Mouse (Mus musculus) heart, adult 2 months (tissue): Measurements from ENCODE around the gene Gfod1. TPM values are rescaled to one million over a fixed set of nuclear protein-coding genes. Genes with fewer than 3 reads are reported as not detected.
A peak's percentile ranks its signal among the peaks of the same experiment; 100 is the strongest.

Source experiments
- DNase-seq, 2 experiments: peaks; one replicate each; pipeline ENCODE4 v3.0.0; 2021
- H3K27ac ChIP-seq: fragments of 200-600 bp; 2 replicates; pipeline ENCODE4 v1.8.1; 2022
- H3K27me3 ChIP-seq: fragments of 200-500 bp; 2 replicates; pipeline ENCODE4 v1.6.1; 2012; ENCODE audit warnings: mild to moderate bottlenecking, low read length, inconsistent platforms, mixed read lengths; ENCODE audit not compliant: control insufficient read depth, insufficient read depth
- H3K36me3 ChIP-seq: fragments of 200-500 bp; 2 replicates; pipeline ENCODE4 v1.6.1; 2012; ENCODE audit warnings: low read length, inconsistent platforms; ENCODE audit not compliant: control insufficient read depth, insufficient read depth
- H3K4me1 ChIP-seq: fragments of 200-500 bp; 2 replicates; pipeline ENCODE4 v1.6.1; 2011; ENCODE audit warnings: low read length; ENCODE audit not compliant: control insufficient read depth, insufficient read depth
- H3K4me3 ChIP-seq: fragments of 200-600 bp; 2 replicates; pipeline ENCODE4 v1.8.1; 2022
- H3K79me2 ChIP-seq: fragments of 200-500 bp; replicated peaks from 2 replicates; pipeline ENCODE4 v1.6.1; 2012; ENCODE audit warnings: mild to moderate bottlenecking, inconsistent platforms, low read length, moderate library complexity, mixed read lengths; ENCODE audit not compliant: control insufficient read depth, insufficient read depth
- H3K9ac ChIP-seq: fragments of 200-500 bp; 2 replicates; pipeline ENCODE4 v1.6.1; 2012; ENCODE audit warnings: low read depth, mild to moderate bottlenecking, control low read depth, inconsistent platforms, low read length, mixed read lengths
- CTCF ChIP-seq: fragments of 200-600 bp; IDR thresholded peaks from 2 replicates; pipeline ENCODE4 v1.8.1; 2022; ENCODE audit warnings: antibody characterized with exemption, mild to moderate bottlenecking, moderate library complexity
- EP300 ChIP-seq: fragments of 200-500 bp; IDR thresholded peaks from 2 replicates; pipeline ENCODE4 v1.6.1; 2011; ENCODE audit warnings: low read depth, low read length, control low read depth; ENCODE audit not compliant: insufficient read depth
- POLR2A ChIP-seq: fragments of 200-500 bp; IDR thresholded peaks from 2 replicates; pipeline ENCODE4 v1.6.1; 2011; ENCODE audit warnings: mild to moderate bottlenecking, low read depth, low read length, control low read depth; ENCODE audit not compliant: insufficient read depth
- WGBS: fragments of 180-500 bp; shearing (Covaris S2); methylation state at CpG from one replicate; pipeline ENCODE4 v1.1.7; 2018; 5-methylcytosine and 5-hydroxymethylcytosine counted together
- intact Hi-C: fragments of 180-260 bp; cut with DNase I; formaldehyde crosslinking; loops from one replicate; pipeline ENCODE4 v1.15.1; 2025
- polyA plus RNA-seq: library from polyadenylated mRNA; depleted of rRNA; stranded (reverse); fragments of >200 nt; gene quantifications from 2 replicates; pipeline ENCODE4 v1.2.3, GENCODE M21; 2012
- total RNA-seq, 2 experiments: library from RNA; stranded (reverse); gene quantifications; 2 replicates each; pipeline ENCODE4 v1.2.3; 2021

The Gfod1 gene
- total and polyA plus RNA-seq, 3 experiments: 9.5 to 34.1 (median 33.7) TPM

GRCm38 (mm10) chr13:43183248-43184055 is 120.5 kb downstream of the Gfod1 start:
- intact Hi-C loops: loop anchor here (1.0 to 5.0 kb wide), 5 partner anchors 119 to 559 kb away; partner anchors contain the start of genes Gfod1 and Nol7
- TF ChIP-seq POLR2A: no peak
- TF ChIP-seq CTCF: no peak
- TF ChIP-seq EP300: no peak
- H3K36me3 ChIP-seq: no peaks in the 10 kb centered on the region
- H3K9ac ChIP-seq: 0 out of 2 replicates have a peak overlapping the region, but pooled peaks have one; percentile 13
- peak overlapping the region; percentile 23 for H3K4me3 ChIP-seq
- WGBS: 48% methylated on average over 8 of the region's 8 CpGs
- H3K79me2 ChIP-seq: no peaks in the 10 kb centered on the region
- DNase-seq: no peak
- H3K27ac ChIP-seq: no peak overlapping the region
- H3K4me1 ChIP-seq: peaks cover 2% of the 10 kb centered on the region
- no peaks in the 10 kb centered on the region for H3K27me3 ChIP-seq

- TF ChIP-seq EP300 (peak; percentile 92), POLR2A (no peak), CTCF (peak; percentile 98; the same call in 1 of the 2 replicates)
- Histone ChIP-seq H3K27ac (no peak overlapping the region), H3K27me3 (no peaks in the 10 kb centered on the region), H3K79me2 (no peaks in the 10 kb centered on the region), H3K9ac (no peak overlapping the region), H3K4me1 (peaks cover 2% of the 10 kb centered on the region), H3K36me3 (no peaks in the 10 kb centered on the region), H3K4me3 (peak overlapping the region; percentile 23)
- WGBS: 13% methylated on average over 14 of the region's 14 CpGs
- intact Hi-C loops: loop anchor here (1.0 to 5.0 kb wide), 5 partner anchors 120 to 560 kb away; partner anchors contain the start of genes Gfod1 and Nol7
- peak; percentile 71 to 85 for DNase-seq
Observed at GRCm38 (mm10) chr13:43182465-43183201, 121.3 kb downstream of the Gfod1 start.

- intact Hi-C loops: loop anchor here (5.0 kb wide), 4 partner anchors 121 to 561 kb away; partner anchors contain the start of genes Gfod1 and Nol7
- H3K9ac ChIP-seq: no peak overlapping the region
- H3K27ac ChIP-seq: no peak overlapping the region
- H3K79me2 ChIP-seq: no peaks in the 10 kb centered on the region
- H3K27me3 ChIP-seq: no peaks in the 10 kb centered on the region
- 71% methylated on average over 7 of the region's 7 CpGs for WGBS
- no peak for TF ChIP-seq CTCF
- H3K4me3 ChIP-seq: no peak overlapping the region
- no peaks in the 10 kb centered on the region for H3K36me3 ChIP-seq
- H3K4me1 ChIP-seq: peaks cover 2% of the 10 kb centered on the region
- DNase-seq: no peak
Observed at GRCm38 (mm10) chr13:43181104-43181503, 122.9 kb downstream of the Gfod1 start.

- no peak overlapping the region for H3K27ac ChIP-seq
- H3K27me3 ChIP-seq: no peaks in the 10 kb centered on the region
- no peak for TF ChIP-seq POLR2A
- no peak for TF ChIP-seq CTCF
- no peak for TF ChIP-seq EP300
- H3K4me1 ChIP-seq: no peaks in the 10 kb centered on the region
- intact Hi-C loops: no loop called here
- H3K4me3 ChIP-seq: no peak overlapping the region
- no peaks in the 10 kb centered on the region for H3K79me2 ChIP-seq
- 90% methylated on average over 7 of the region's 7 CpGs for WGBS
- H3K36me3 ChIP-seq: no peaks in the 10 kb centered on the region
- no peak overlapping the region for H3K9ac ChIP-seq
- no peak for DNase-seq
Observed at GRCm38 (mm10) chr13:43177317-43177716, 126.7 kb downstream of the Gfod1 start.

- Histone ChIP-seq H3K4me3 (no peak overlapping the region), H3K9ac (no peak overlapping the region), H3K27me3 (no peaks in the 10 kb centered on the region), H3K4me1 (0 out of 2 replicates have a peak, but pooled peaks cover 2% of the 10 kb centered on the region), H3K79me2 (no peaks in the 10 kb centered on the region), H3K36me3 (no peaks in the 10 kb centered on the region), H3K27ac (no peak overlapping the region)
- no peak for DNase-seq
- 98% methylated on average over 3 of the region's 3 CpGs for WGBS
- TF ChIP-seq EP300 (no peak), POLR2A (no peak), CTCF (no peak)
- intact Hi-C loops: no loop called here
Observed at GRCm38 (mm10) chr13:43176676-43177075, 127.3 kb downstream of the Gfod1 start.
